Mouse (Mus musculus): ENCODE measurements around the gene Chrne. TPM values are rescaled to one million over a fixed set of nuclear protein-coding genes. Genes with fewer than 3 reads are reported as not detected.
"Not testable (repeated sequence)": the region's sequence is repeated elsewhere in the genome, so short reads cannot be mapped to it uniquely, and the experiment has no call there.

The Chrne gene
- polyA plus RNA-seq, 1 experiment from 2014 or later: not detected

DNA sequence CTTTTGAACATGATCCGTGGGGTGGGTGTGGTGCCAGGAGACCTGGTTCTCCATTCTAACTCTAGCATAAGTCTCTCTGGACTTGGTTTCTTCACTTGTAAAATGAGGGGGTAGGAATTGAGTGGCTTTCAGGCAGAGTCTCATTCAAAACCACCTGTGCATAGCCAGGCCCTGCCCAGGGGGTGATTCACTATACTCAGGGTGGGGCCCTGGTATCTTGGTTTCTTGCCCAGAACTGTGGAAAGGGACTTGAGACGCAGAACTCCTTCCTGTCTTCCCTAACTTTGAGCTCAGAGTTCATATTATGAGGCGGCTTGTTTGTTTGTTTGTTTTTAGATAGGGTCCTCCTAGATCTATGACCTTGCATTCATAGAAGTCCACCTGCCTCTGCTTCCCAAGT, 41.8 kb downstream of the Chrne start:
- H3K4me2 ChIP-seq: no peak overlapping the region
- H3K9ac ChIP-seq: no peak overlapping the region
- no peak for ATAC-seq (ENCODE audit: insufficient number of reproducible peaks, low FRiP score, low TSS enrichment, low read depth)
- H3K4me3 ChIP-seq: no peak overlapping the region
- no peaks in the 10 kb centered on the region for H3K9me3 ChIP-seq
- no peaks in the 10 kb centered on the region for H3K27me3 ChIP-seq
- H3K36me3 ChIP-seq: no peaks in the 10 kb centered on the region
- WGBS: 52% methylated on average over 3 of the region's 3 CpGs
- H3K4me1 ChIP-seq: peaks cover 57% of the 10 kb centered on the region
- H3K27ac ChIP-seq: peak overlapping the region; percentile 75

DNA sequence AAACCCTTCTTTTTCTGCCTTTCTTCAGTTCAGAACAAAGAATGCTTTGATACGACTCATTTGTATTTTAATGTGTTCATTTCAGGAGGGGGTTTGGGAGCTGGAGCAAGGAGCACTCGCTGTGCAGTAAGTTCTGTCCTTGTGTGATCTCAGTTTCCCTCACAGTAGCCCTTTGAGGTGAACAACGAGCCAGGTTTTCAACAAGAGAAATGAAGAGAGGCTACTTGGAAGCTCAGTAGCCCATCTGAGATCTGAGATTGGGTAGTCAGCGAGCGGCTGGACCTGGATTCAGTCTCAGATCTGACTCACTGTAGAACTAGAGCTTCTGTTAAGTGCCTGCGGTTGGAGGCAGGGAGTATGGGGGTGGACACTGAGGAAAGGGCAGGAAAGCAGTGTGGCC, 45.1 kb downstream of the Chrne start:
- Histone ChIP-seq H3K27ac (no peak overlapping the region), H3K36me3 (no peaks in the 10 kb centered on the region)
- WGBS: 71% methylated on average over 6 of the region's 6 CpGs

DNA sequence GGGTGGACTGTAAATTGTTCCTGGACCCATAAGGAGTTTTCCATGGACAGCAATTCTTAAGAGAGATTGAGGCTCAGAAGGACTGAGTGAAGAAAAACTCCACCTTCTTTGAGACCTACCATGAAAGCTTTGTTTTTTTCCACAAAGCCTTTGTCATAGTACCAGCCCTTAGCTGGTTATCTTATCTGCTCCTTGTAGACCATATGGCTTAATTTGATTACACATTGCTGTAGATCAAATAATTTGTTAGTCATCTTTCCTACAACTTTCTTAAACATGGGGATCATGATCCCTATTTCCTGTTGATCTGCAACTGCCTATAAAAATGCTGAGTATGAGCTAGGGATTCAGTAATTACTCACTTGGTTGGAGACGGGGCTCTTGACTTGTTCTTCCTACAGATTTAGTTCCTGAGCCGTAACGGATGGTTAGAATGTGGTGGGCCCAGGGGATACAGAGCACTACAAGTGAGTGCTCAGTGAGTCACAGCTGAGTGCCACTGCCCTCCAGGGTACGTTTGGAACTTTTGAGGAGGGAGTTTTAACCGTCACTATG, 46.6 kb downstream of the Chrne start:
- Histone ChIP-seq H3K27ac (no peak overlapping the region), H3K27me3 (no peaks in the 10 kb centered on the region), H3K4me2 (no peak overlapping the region), H3K9me3 (no peaks in the 10 kb centered on the region), H3K4me3 (no peak overlapping the region), H3K9ac (no peak overlapping the region), H3K4me1 (peaks cover 25% of the 10 kb centered on the region), H3K36me3 (peaks cover 8% of the 10 kb centered on the region; the same call in 1 of the 2 replicates)
- 48% methylated on average over 5 of the region's 5 CpGs for WGBS
- no peak for ATAC-seq (ENCODE audit: insufficient number of reproducible peaks, low FRiP score, low TSS enrichment, low read depth)

More for the DNA sequence above, 45.1 kb downstream of the Chrne start:
- Histone ChIP-seq H3K4me1 (peaks cover 39% of the 10 kb centered on the region), H3K4me3 (no peak overlapping the region), H3K9me3 (no peaks in the 10 kb centered on the region), H3K4me2 (no peak overlapping the region), H3K27me3 (no peaks in the 10 kb centered on the region), H3K9ac (no peak overlapping the region)
- no peak for ATAC-seq (ENCODE audit: insufficient number of reproducible peaks, low FRiP score, low TSS enrichment, low read depth)

DNA sequence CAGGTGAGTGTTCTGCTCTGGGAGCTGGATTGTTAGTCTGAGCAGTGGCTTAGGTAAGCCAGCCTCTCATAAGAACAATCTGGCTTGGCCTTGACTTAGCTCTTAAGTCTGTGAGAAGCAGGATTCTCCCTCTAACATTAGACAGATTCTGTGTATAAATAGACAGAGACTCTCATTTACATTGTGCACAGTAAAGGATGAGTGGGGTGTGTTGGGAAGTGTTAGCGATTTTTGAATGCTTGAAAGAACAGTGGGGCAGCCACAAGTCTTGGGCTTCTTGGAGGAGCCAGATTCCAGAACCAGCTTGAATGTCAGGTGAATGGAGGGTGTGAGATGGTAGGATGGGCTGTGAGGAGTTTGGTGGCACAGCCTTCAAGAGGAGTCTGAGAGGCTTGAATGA, 47.4 kb downstream of the Chrne start:
- WGBS: 91% methylated on average over 1 of the region's 1 CpGs

DNA sequence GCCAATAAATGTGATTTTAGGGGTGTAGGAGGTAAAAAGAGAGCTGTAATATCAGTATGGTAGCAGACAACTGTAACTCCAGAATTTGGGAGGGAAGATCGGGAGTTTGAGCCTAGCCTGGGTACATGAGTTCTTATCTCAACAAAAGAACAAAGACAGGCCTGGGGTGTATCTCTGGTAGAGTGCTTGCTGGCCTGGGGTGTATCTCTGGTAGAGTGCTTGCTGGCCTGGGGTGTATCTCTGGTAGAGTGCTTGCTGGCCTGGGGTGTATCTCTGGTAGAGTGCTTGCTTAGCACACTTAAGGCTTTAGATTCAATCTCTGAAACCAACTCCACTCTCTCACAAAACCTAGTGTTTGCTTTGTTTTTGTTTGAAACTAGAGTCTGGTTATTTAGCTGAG, 48.4 kb downstream of the Chrne start:
- not testable (repeated sequence) for H3K9me3 ChIP-seq; H3K36me3 ChIP-seq; H3K27me3 ChIP-seq; H3K27ac ChIP-seq; H3K4me2 ChIP-seq; ATAC-seq (ENCODE audit: insufficient number of reproducible peaks, low FRiP score, low TSS enrichment, low read depth); H3K4me3 ChIP-seq; H3K9ac ChIP-seq
- peaks cover 20% of the 10 kb centered on the region for H3K4me1 ChIP-seq
- 91% methylated on average over 1 of the region's 1 CpGs for WGBS

More for the DNA sequence above, 47.4 kb downstream of the Chrne start:
- 0 out of 2 replicates have a peak overlapping the region, but pooled peaks have one; percentile 17 for H3K27ac ChIP-seq
- H3K4me3 ChIP-seq: no peak overlapping the region
- no peak overlapping the region for H3K9ac ChIP-seq
- ATAC-seq (ENCODE audit: insufficient number of reproducible peaks, low FRiP score, low TSS enrichment, low read depth): no peak
- no peak overlapping the region for H3K4me2 ChIP-seq
- no peaks in the 10 kb centered on the region for H3K27me3 ChIP-seq
- no peaks in the 10 kb centered on the region for H3K9me3 ChIP-seq
- peaks cover 8% of the 10 kb centered on the region; the same call in 1 of the 2 replicates for H3K36me3 ChIP-seq
- peaks cover 22% of the 10 kb centered on the region for H3K4me1 ChIP-seq

DNA sequence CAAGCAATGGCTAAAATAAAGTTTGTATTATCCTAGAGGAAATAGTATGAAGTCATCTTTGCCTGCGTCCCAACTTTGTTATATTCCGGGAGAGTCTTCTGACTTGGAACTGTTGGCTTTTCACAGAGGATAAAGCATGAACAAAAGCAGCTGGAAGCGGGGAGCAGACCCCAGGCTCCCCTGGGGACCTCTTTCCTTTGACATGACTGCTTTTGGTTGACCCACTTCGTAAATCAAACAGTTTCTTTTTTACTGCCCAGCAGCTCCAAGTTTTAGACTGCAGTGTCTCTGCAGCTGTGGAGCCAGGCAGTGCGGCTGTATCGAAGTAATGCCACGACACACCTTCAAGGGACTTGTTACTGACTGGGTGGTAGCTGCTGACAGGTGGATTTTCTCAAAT, 52.4 kb downstream of the Chrne start:
- no peak overlapping the region for H3K4me2 ChIP-seq
- H3K9me3 ChIP-seq: no peaks in the 10 kb centered on the region
- H3K27me3 ChIP-seq: no peaks in the 10 kb centered on the region
- H3K4me1 ChIP-seq: peaks cover 37% of the 10 kb centered on the region
- H3K4me3 ChIP-seq: no peak overlapping the region
- no peak for ATAC-seq (ENCODE audit: insufficient number of reproducible peaks, low FRiP score, low TSS enrichment, low read depth)
- no peak overlapping the region for H3K27ac ChIP-seq
- 34% methylated on average over 7 of the region's 7 CpGs for WGBS
- H3K9ac ChIP-seq: no peak overlapping the region
- H3K36me3 ChIP-seq: peaks cover 8% of the 10 kb centered on the region; the same call in 1 of the 2 replicates

Other genes starting within 250 kb of the Chrne start
- gene Pelp1, start 209.2 kb downstream of the Chrne start, polyA plus RNA-seq (2015; fragmentation: Nextera tagmentation; extraction: Ambion mirVana): 31.7 and 33.7 TPM in 2 replicates
- gene Arrb2, start 186.6 kb downstream of the Chrne start, polyA plus RNA-seq (2015; fragmentation: Nextera tagmentation; extraction: Ambion mirVana): 19.6 and 22.2 TPM in 2 replicates
- gene Med11, start 167.3 kb downstream of the Chrne start, polyA plus RNA-seq (2015; fragmentation: Nextera tagmentation; extraction: Ambion mirVana): 37.6 and 40.2 TPM in 2 replicates
- 0.51 and 0.76 TPM in 2 replicates for gene Zmynd15, start 159.8 kb downstream of the Chrne start, polyA plus RNA-seq (2015; fragmentation: Nextera tagmentation; extraction: Ambion mirVana)
- gene Cxcl16, start 159.2 kb downstream of the Chrne start, polyA plus RNA-seq (2015; fragmentation: Nextera tagmentation; extraction: Ambion mirVana): 5.3 and 6.8 TPM in 2 replicates
- 0.37 and 0.45 TPM in 2 replicates for gene Tm4sf5, start 114.0 kb downstream of the Chrne start, polyA plus RNA-seq (2015; fragmentation: Nextera tagmentation; extraction: Ambion mirVana)
- 0.23 and 0.27 TPM in 2 replicates for gene Vmo1, start 104.6 kb downstream of the Chrne start, polyA plus RNA-seq (2015; fragmentation: Nextera tagmentation; extraction: Ambion mirVana)
- 0.26 and 0.65 TPM in 2 replicates for gene Gltpd2, start 100.0 kb downstream of the Chrne start, polyA plus RNA-seq (2015; fragmentation: Nextera tagmentation; extraction: Ambion mirVana)
- gene Psmb6, start 93.8 kb downstream of the Chrne start, polyA plus RNA-seq (2015; fragmentation: Nextera tagmentation; extraction: Ambion mirVana): 660 and 698 TPM in 2 replicates
- gene Gm40193, start 86.3 kb downstream of the Chrne start, polyA plus RNA-seq (2015; fragmentation: Nextera tagmentation; extraction: Ambion mirVana): not detected in 2 replicates
- 10.4 and 11.9 TPM in 2 replicates for gene Pld2, start 79.2 kb downstream of the Chrne start, polyA plus RNA-seq (2015; fragmentation: Nextera tagmentation; extraction: Ambion mirVana)
- 14.1 TPM in 2 replicates for gene Mink1, start 56.3 kb downstream of the Chrne start, polyA plus RNA-seq (2015; fragmentation: Nextera tagmentation; extraction: Ambion mirVana)
- gene 4930544D05Rik, start 3.4 kb downstream of the Chrne start, polyA plus RNA-seq (2015; fragmentation: Nextera tagmentation; extraction: Ambion mirVana): not detected in 2 replicates
- gene Gp1ba, start 19.9 kb upstream of the Chrne start, polyA plus RNA-seq (2015; fragmentation: Nextera tagmentation; extraction: Ambion mirVana): 0.26 and 0.29 TPM in 2 replicates
- 124 TPM in 2 replicates for gene Rnf167, start 28.0 kb upstream of the Chrne start, polyA plus RNA-seq (2015; fragmentation: Nextera tagmentation; extraction: Ambion mirVana)
- 165 and 188 TPM in 2 replicates for gene Slc25a11, start 28.3 kb upstream of the Chrne start, polyA plus RNA-seq (2015; fragmentation: Nextera tagmentation; extraction: Ambion mirVana)
- 1,605 and 1,679 TPM in 2 replicates for gene Pfn1, start 35.4 kb upstream of the Chrne start, polyA plus RNA-seq (2015; fragmentation: Nextera tagmentation; extraction: Ambion mirVana)
- gene Eno3, start 38.0 kb upstream of the Chrne start, polyA plus RNA-seq (2015; fragmentation: Nextera tagmentation; extraction: Ambion mirVana): 71.5 and 252 TPM in 2 replicates
- 149 and 172 TPM in 2 replicates for gene Spag7, start 50.2 kb upstream of the Chrne start, polyA plus RNA-seq (2015; fragmentation: Nextera tagmentation; extraction: Ambion mirVana)
- 12.9 and 14.8 TPM in 2 replicates for gene Camta2, start 68.9 kb upstream of the Chrne start, polyA plus RNA-seq (2015; fragmentation: Nextera tagmentation; extraction: Ambion mirVana)
- 0.91 and 2.1 TPM in 2 replicates for gene Inca1, start 80.9 kb upstream of the Chrne start, polyA plus RNA-seq (2015; fragmentation: Nextera tagmentation; extraction: Ambion mirVana)
- 4.3 and 5.3 TPM in 2 replicates for gene Kif1c, start 81.3 kb upstream of the Chrne start, polyA plus RNA-seq (2015; fragmentation: Nextera tagmentation; extraction: Ambion mirVana)
- gene Zfp3, start 145.0 kb upstream of the Chrne start, polyA plus RNA-seq (2015; fragmentation: Nextera tagmentation; extraction: Ambion mirVana): 7.3 and 7.9 TPM in 2 replicates
- gene Scimp, start 193.4 kb upstream of the Chrne start, polyA plus RNA-seq (2015; fragmentation: Nextera tagmentation; extraction: Ambion mirVana): 0.27 TPM in 1 of 2 replicates, not detected in the other
- gene Rabep1, start 225.6 kb upstream of the Chrne start, polyA plus RNA-seq (2015; fragmentation: Nextera tagmentation; extraction: Ambion mirVana): 26.7 and 33.7 TPM in 2 replicates

Data from limb, embryonic 15.5 days (tissue).